Mouse (Mus musculus): ENCODE measurements around the gene Tdp2. TPM values are rescaled to one million over a fixed set of nuclear protein-coding genes. Genes with fewer than 3 reads are reported as not detected.
A peak's percentile ranks its signal among the peaks of the same experiment; 100 is the strongest.

The Tdp2 gene
- total RNA-seq, 2 experiments from 2014 or later, result 17.8 to 18.0 TPM

- intact Hi-C loops (cut with DNase I), result no loop called here
- no peak for DNase-seq
Observed at GRCm38 (mm10) chr13:24867789-24868188, 36.3 kb downstream of the Tdp2 start.

- intact Hi-C loops (cut with DNase I), result no loop called here
- no peak for DNase-seq
Observed at GRCm38 (mm10) chr13:24868233-24868632, 36.8 kb downstream of the Tdp2 start.

- intact Hi-C loops (cut with DNase I), result no loop called here
- no peak for DNase-seq
Observed at GRCm38 (mm10) chr13:24879359-24880040, 48.0 kb downstream of the Tdp2 start.

GRCm38 (mm10) chr13:24880208-24880607 lies 48.7 kb downstream of the Tdp2 start:
- intact Hi-C loops (cut with DNase I), result no loop called here

GRCm38 (mm10) chr13:24880704-24881103 lies 49.2 kb downstream of the Tdp2 start:
- DNase-seq, result no peak
- intact Hi-C loops (cut with DNase I), result no loop called here

More at GRCm38 (mm10) chr13:24880208-24880607, 48.7 kb downstream of the Tdp2 start:
- no peak for DNase-seq

- DNase-seq, result peak; percentile 29 to 44
- intact Hi-C loops (cut with DNase I), result loop anchor here (2.0 kb wide), 1 partner anchor 40 kb away; no protein-coding TSS in a partner anchor
Observed at GRCm38 (mm10) chr13:24882411-24882810, 50.9 kb downstream of the Tdp2 start.

- intact Hi-C loops (cut with DNase I), result no loop called here
- no peak for DNase-seq
Observed at GRCm38 (mm10) chr13:24889554-24889953, 58.1 kb downstream of the Tdp2 start.

Other genes starting within 250 kb of the Tdp2 start
- 10 to 100 TPM; 13.0 to 16.3 TPM for gene Ripor2, start 249.5 kb upstream of the Tdp2 start, total RNA-seq (2021)
- not detected for gene Armh2, start 90.4 kb upstream of the Tdp2 start, total RNA-seq (2021)
- 10 to 100 TPM; 40.6 to 45.1 TPM for gene Gmnn, start 69.8 kb upstream of the Tdp2 start, total RNA-seq (2021)
- 100 to 1,000 TPM; 178 to 179 TPM for gene BC005537, start 30.0 kb upstream of the Tdp2 start, total RNA-seq (2021)
- 100 to 1,000 TPM; 282 to 297 TPM for gene Acot13, start 139 bp upstream of the Tdp2 start, total RNA-seq (2021)
- gene D130043K22Rik, start 13.5 kb downstream of the Tdp2 start, total RNA-seq (2021), result not detected
- gene Aldh5a1, start 106.0 kb downstream of the Tdp2 start, total RNA-seq (2021), result 10 to 100 TPM; 16.4 to 18.9 TPM
- 1 to 10 TPM in 1 of 2 experiments, under 1 TPM in 1; 0.93 to 1.4 TPM for gene Gpld1, start 111.5 kb downstream of the Tdp2 start, total RNA-seq (2021)
- gene Mrs2, start 188.7 kb downstream of the Tdp2 start, total RNA-seq (2021), result 10 to 100 TPM; 46.7 to 60.0 TPM
- gene Dcdc2a, start 224.3 kb downstream of the Tdp2 start, total RNA-seq (2021), result under 1 TPM in 1 of 2 experiments, not detected in 1; 0.14 TPM